Mouse (Mus musculus) E14TG2a.4 (cell line): ENCODE results near the gene 1110059E24Rik.

Experiments
- CTCF ChIP-seq: conservative IDR thresholded peaks from 2 replicates; pipeline ENCODE4 v1.5.1; 2014; ENCODE audit warnings: low read length
- NANOG ChIP-seq: IDR thresholded peaks from 2 replicates; pipeline ENCODE4 v1.6.1; 2014; ENCODE audit warnings: borderline replicate concordance, low read length, mixed read lengths
- POU5F1 ChIP-seq: IDR thresholded peaks from 2 replicates; pipeline ENCODE4 v1.6.1; 2014; ENCODE audit warnings: low read length, borderline replicate concordance

DNA sequence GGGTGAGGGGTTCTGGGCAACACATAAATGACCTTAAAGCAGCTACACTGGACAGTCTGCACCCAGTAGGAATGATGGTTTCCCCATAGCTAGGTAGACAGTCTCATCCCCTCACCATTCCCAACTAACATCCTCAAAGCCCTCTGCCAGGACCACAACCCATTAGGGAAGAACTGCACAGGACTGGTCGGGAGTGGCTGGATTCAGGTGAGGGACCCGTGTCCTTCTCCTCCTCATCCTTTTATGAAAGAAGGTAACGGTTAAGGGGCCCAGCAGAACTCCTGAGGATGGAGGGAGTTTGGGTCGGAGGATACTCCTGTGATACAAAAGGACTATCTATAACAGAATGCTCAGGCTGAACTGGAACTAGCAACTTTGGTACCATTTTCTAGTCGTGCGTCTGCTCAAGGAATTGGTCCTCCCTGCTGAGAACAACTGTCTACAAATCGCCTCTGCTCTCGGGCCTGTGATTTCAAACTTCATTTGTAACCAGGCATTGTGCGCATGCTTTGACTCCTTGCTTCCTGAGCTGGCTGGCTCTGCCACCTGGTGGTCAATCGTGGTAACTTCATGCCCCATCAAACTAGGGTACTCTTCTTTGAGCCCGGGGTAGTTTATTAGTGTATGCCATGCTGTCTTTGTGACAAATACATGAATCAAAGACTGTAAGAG is 88.9 kb downstream of the 1110059E24Rik start:
- TF ChIP-seq CTCF (peak; percentile 97), POU5F1 (no peak), NANOG (no peak)
